Mouse (Mus musculus) cortical plate, adult 2 months (tissue): ENCODE measurements at regions not wholly inside any gene's neighbourhood (a gene's known extent, or its start where the extent isn't known, plus 50 kb on each side); places are given as distances from the start of the nearest gene placed in this dataset.

Experiments used
- H3K27ac ChIP-seq: fragments of 200-500 bp; 2 replicates; pipeline ENCODE4 v1.5.1; 2012; ENCODE audit warnings: low read length, control low read depth, inconsistent platforms; ENCODE audit not compliant: insufficient read depth
- H3K4me1 ChIP-seq: fragments of 200-500 bp; 2 replicates; pipeline ENCODE4 v1.6.1; 2011; ENCODE audit warnings: low read length; ENCODE audit not compliant: control insufficient read depth, insufficient read depth
- H3K4me3 ChIP-seq: fragments of 200-500 bp; 2 replicates; pipeline ENCODE4 v1.5.1; 2011; ENCODE audit warnings: mild to moderate bottlenecking, low read length, control low read depth; ENCODE audit not compliant: insufficient read depth
- CTCF ChIP-seq: fragments of 200-500 bp; IDR thresholded peaks from 2 replicates; pipeline ENCODE4 v1.5.1; 2011; ENCODE audit warnings: mild to moderate bottlenecking, control low read depth, low read length; ENCODE audit not compliant: insufficient read depth; ENCODE audit errors: extremely low read depth
- POLR2A ChIP-seq: fragments of 200-500 bp; IDR thresholded peaks from 2 replicates; pipeline ENCODE4 v1.6.1; 2011; ENCODE audit warnings: mild to moderate bottlenecking, low read length, control low read depth; ENCODE audit not compliant: insufficient read depth; ENCODE audit errors: extremely low read depth

GRCm38 (mm10) chr7:111256199-111256598 lies 173.4 kb upstream of the Eif4g2 start:
- TF ChIP-seq CTCF = no peak
- TF ChIP-seq POLR2A = no peak
- Histone ChIP-seq H3K27ac (no peak overlapping the region), H3K4me1 (no peaks in the 10 kb centered on the region), H3K4me3 (no peak overlapping the region)

GRCm38 (mm10) chr7:111249606-111250005 lies 166.8 kb upstream of the Eif4g2 start:
- H3K27ac ChIP-seq = no peak overlapping the region
- no peak overlapping the region for H3K4me3 ChIP-seq
- TF ChIP-seq POLR2A = no peak
- TF ChIP-seq CTCF = peak; percentile 97
- peaks cover 2% of the 10 kb centered on the region; the same call in 1 of the 2 replicates for H3K4me1 ChIP-seq

GRCm38 (mm10) chr7:111245488-111245887 lies 162.7 kb upstream of the Eif4g2 start:
- no peak overlapping the region for H3K27ac ChIP-seq
- no peak for TF ChIP-seq POLR2A
- 0 out of 2 replicates have a peak, but pooled peaks have one; percentile 10 for TF ChIP-seq CTCF
- no peak overlapping the region for H3K4me3 ChIP-seq
- H3K4me1 ChIP-seq = peaks cover 2% of the 10 kb centered on the region; the same call in 1 of the 2 replicates

GRCm38 (mm10) chr7:111245067-111245466 lies 162.2 kb upstream of the Eif4g2 start:
- no peak overlapping the region for H3K27ac ChIP-seq
- no peak for TF ChIP-seq CTCF
- TF ChIP-seq POLR2A = no peak
- peaks cover 2% of the 10 kb centered on the region; the same call in 1 of the 2 replicates for H3K4me1 ChIP-seq
- no peak overlapping the region for H3K4me3 ChIP-seq

GRCm38 (mm10) chr7:111243831-111244230 lies 161.0 kb upstream of the Eif4g2 start:
- TF ChIP-seq CTCF = no peak
- TF ChIP-seq POLR2A = no peak

GRCm38 (mm10) chr7:111242646-111243045 lies 159.8 kb upstream of the Eif4g2 start:
- Histone ChIP-seq H3K4me3 (no peak overlapping the region), H3K4me1 (peaks cover 2% of the 10 kb centered on the region; the same call in 1 of the 2 replicates), H3K27ac (no peak overlapping the region)
- TF ChIP-seq POLR2A (no peak), CTCF (no peak)

More at GRCm38 (mm10) chr7:111243831-111244230, 161.0 kb upstream of the Eif4g2 start:
- Histone ChIP-seq H3K27ac (no peak overlapping the region), H3K4me1 (peaks cover 2% of the 10 kb centered on the region; the same call in 1 of the 2 replicates), H3K4me3 (no peak overlapping the region)

- no peak overlapping the region for H3K27ac ChIP-seq
- TF ChIP-seq CTCF (no peak), POLR2A (no peak)
- no peak overlapping the region for H3K4me3 ChIP-seq
- peaks cover 2% of the 10 kb centered on the region; the same call in 1 of the 2 replicates for H3K4me1 ChIP-seq
Measured at GRCm38 (mm10) chr7:111241538-111241937, 158.7 kb upstream of the Eif4g2 start.

GRCm38 (mm10) chr7:111240234-111240826 lies 157.5 kb upstream of the Eif4g2 start:
- H3K4me1 ChIP-seq = no peaks in the 10 kb centered on the region
- TF ChIP-seq POLR2A (no peak), CTCF (no peak)
- no peak overlapping the region for H3K4me3 ChIP-seq
- no peak overlapping the region for H3K27ac ChIP-seq

GRCm38 (mm10) chr7:111237819-111238218 lies 155.0 kb upstream of the Eif4g2 start:
- TF ChIP-seq CTCF (no peak), POLR2A (no peak)
- no peak overlapping the region for H3K27ac ChIP-seq
- no peaks in the 10 kb centered on the region for H3K4me1 ChIP-seq
- H3K4me3 ChIP-seq = no peak overlapping the region

GRCm38 (mm10) chr7:111230630-111231029 lies 147.8 kb upstream of the Eif4g2 start:
- Histone ChIP-seq H3K4me1 (peaks cover 2% of the 10 kb centered on the region; the same call in 1 of the 2 replicates), H3K4me3 (no peak overlapping the region), H3K27ac (no peak overlapping the region)
- no peak for TF ChIP-seq CTCF
- TF ChIP-seq POLR2A = no peak
